Mouse (Mus musculus) left cerebral cortex, postnatal 4 days (tissue): ENCODE measurements around the gene Ppan. TPM values are rescaled to one million over a fixed set of nuclear protein-coding genes. Genes with fewer than 3 reads are reported as not detected.
A peak's percentile ranks its signal among the peaks of the same experiment; 100 is the strongest.

Source experiments
- DNase-seq: peaks from one replicate; pipeline ENCODE4 v3.0.0-alpha.2; 2022
- intact Hi-C: fragments of 180-260 bp; cut with DNase I; formaldehyde crosslinking; loops from one replicate; pipeline ENCODE4 v1.15.1; 2025
- total RNA-seq, 2 experiments: library from RNA; stranded (reverse); gene quantifications; 2 replicates each; pipeline ENCODE4 v1.2.3; 2021

Gene Ppan
- total RNA-seq, 2 experiments from 2014 or later: 37.9 to 43.0 TPM

GRCm38 (mm10) chr9:20878041-20878709, 9.8 kb upstream of the Ppan start:
- intact Hi-C loops: no loop called here
- DNase-seq: peak; percentile 100

GRCm38 (mm10) chr9:20878710-20879065, 9.3 kb upstream of the Ppan start:
- DNase-seq: peak; percentile 41
- intact Hi-C loops: no loop called here

GRCm38 (mm10) chr9:20879097-20879792, 8.7 kb upstream of the Ppan start, which contains the start of gene Angptl6:
Angptl6 (minus strand) TSS chr9:20879727.
- DNase-seq: no peak

GRCm38 (mm10) chr9:20886563-20886962, 1.4 kb upstream of the Ppan start:
- intact Hi-C loops: no loop called here
- no peak for DNase-seq

More at GRCm38 (mm10) chr9:20879097-20879792, 8.7 kb upstream of the Ppan start, which contains the start of gene Angptl6:
- intact Hi-C loops: no loop called here

GRCm38 (mm10) chr9:20887191-20887590, 784 bp upstream of the Ppan start:
- intact Hi-C loops: no loop called here
- DNase-seq: no peak

GRCm38 (mm10) chr9:20888386-20888765, 401 bp downstream of the Ppan start:
- peak; percentile 38 for DNase-seq

GRCm38 (mm10) chr9:20889185-20890141, 1.5 kb downstream of the Ppan start:
- no peak for DNase-seq
- intact Hi-C loops: no loop called here

More at GRCm38 (mm10) chr9:20888386-20888765, 401 bp downstream of the Ppan start:
- intact Hi-C loops: no loop called here

- intact Hi-C loops: no loop called here
- DNase-seq: no peak
Observed at GRCm38 (mm10) chr9:20890411-20890810, 2.4 kb downstream of the Ppan start.

- intact Hi-C loops: no loop called here
- DNase-seq: no peak
Observed at GRCm38 (mm10) chr9:20891339-20892103, 3.5 kb downstream of the Ppan start.

- intact Hi-C loops: no loop called here
Observed at GRCm38 (mm10) chr9:20892104-20892653, 4.2 kb downstream of the Ppan start.

GRCm38 (mm10) chr9:20893069-20893468, 5.1 kb downstream of the Ppan start:
- no peak for DNase-seq
- intact Hi-C loops: no loop called here

More at GRCm38 (mm10) chr9:20892104-20892653, 4.2 kb downstream of the Ppan start:
- no peak for DNase-seq

GRCm38 (mm10) chr9:20893590-20894343, 5.8 kb downstream of the Ppan start:
- intact Hi-C loops: no loop called here
- no peak for DNase-seq

- no peak for DNase-seq
- intact Hi-C loops: no loop called here
Observed at GRCm38 (mm10) chr9:20894629-20895028, 6.7 kb downstream of the Ppan start.

- intact Hi-C loops: no loop called here
- DNase-seq: no peak
Observed at GRCm38 (mm10) chr9:20895382-20895781, 7.4 kb downstream of the Ppan start.

- intact Hi-C loops: no loop called here
- DNase-seq: no peak
Observed at GRCm38 (mm10) chr9:20897736-20898510, 9.9 kb downstream of the Ppan start.

- DNase-seq: peak; percentile 87
- intact Hi-C loops: no loop called here
Observed at GRCm38 (mm10) chr9:20898511-20899073, 10.6 kb downstream of the Ppan start, which contains the start of gene Eif3g. Eif3g (minus strand) TSS chr9:20898623.

- intact Hi-C loops: loop anchor here (5.0 kb wide), 1 partner anchor 96 kb away; no protein-coding TSS in a partner anchor
- DNase-seq: no peak
Observed at GRCm38 (mm10) chr9:20901466-20902173, 13.6 kb downstream of the Ppan start.
